Mouse (Mus musculus) MEL (cell line): ENCODE measurements around the gene Cers6. TPM values are rescaled to one million over a fixed set of nuclear protein-coding genes. Genes with fewer than 3 reads are reported as not detected.
A peak's percentile ranks its signal among the peaks of the same experiment; 100 is the strongest.

Source experiments
- DNase-seq: peaks from one replicate; pipeline ENCODE4 v3.0.0; 2011; ENCODE audit warnings: low read depth, low spot score
- H3K27ac ChIP-seq: 2 replicates; pipeline ENCODE4 v1.5.1; 2012; ENCODE audit warnings: low read depth, mild to moderate bottlenecking, control low read depth, low read length, moderate library complexity; ENCODE audit not compliant: control insufficient read depth
- H3K27me3 ChIP-seq, 2 experiments: fragments of 150-350 bp in 1 of 2; sonication (generic) in 1 of 2; 2 replicates each; pipeline ENCODE4 v1.6.1; 2012; ENCODE audit warnings: low read length in 2 of 2, mild to moderate bottlenecking in 2 of 2, improper control_type of control experiment in 1 of 2, moderate library complexity in 1 of 2; ENCODE audit not compliant: insufficient read depth in 2 of 2, control insufficient read depth in 1 of 2
- H3K36me3 ChIP-seq, 2 experiments: 2 replicates each; pipeline ENCODE4 v1.6.1; 2012 to 2014; ENCODE audit warnings: low read length in 2 of 2, improper control_type of control experiment in 1 of 2, inconsistent platforms in 1 of 2, mild to moderate bottlenecking in 1 of 2; ENCODE audit not compliant: insufficient read depth in 2 of 2, control insufficient read depth in 1 of 2
- H3K4me1 ChIP-seq, 2 experiments: fragments of 150-350 bp in 1 of 2; sonication (generic) in 1 of 2; 2 replicates each; pipeline ENCODE4 v1.6.1; 2012; ENCODE audit warnings: low read length in 2 of 2, improper control_type of control experiment in 1 of 2, mild to moderate bottlenecking in 1 of 2; ENCODE audit not compliant: insufficient read depth in 2 of 2, control insufficient read depth in 1 of 2
- H3K4me3 ChIP-seq, 2 experiments: fragments of 150-350 bp in 1 of 2; sonication (generic) in 1 of 2; 2 replicates each; pipeline ENCODE4 v1.5.1; 2012; ENCODE audit warnings: low read depth in 2 of 2, low read length in 2 of 2, mild to moderate bottlenecking in 2 of 2, moderate library complexity in 2 of 2, control low read depth in 1 of 2, improper control_type of control experiment in 1 of 2; ENCODE audit not compliant: control insufficient read depth in 1 of 2, insufficient read depth in 1 of 2
- H3K79me2 ChIP-seq: 2 replicates; pipeline ENCODE4 v1.6.1; 2012; ENCODE audit warnings: mild to moderate bottlenecking, low read length, moderate library complexity; ENCODE audit not compliant: control insufficient read depth, poor library complexity, insufficient read depth
- H3K9ac ChIP-seq: 2 replicates; pipeline ENCODE4 v1.6.1; 2012; ENCODE audit warnings: low read depth, mild to moderate bottlenecking, control low read depth, low read length, moderate library complexity; ENCODE audit not compliant: control insufficient read depth, poor library complexity, severe bottlenecking
- H3K9me3 ChIP-seq: fragments of 150-350 bp; sonication (generic); replicated peaks from 2 replicates; pipeline ENCODE4 v1.6.1; 2012; ENCODE audit warnings: mild to moderate bottlenecking, low read length, improper control_type of control experiment, moderate library complexity; ENCODE audit not compliant: insufficient read depth
- CHD1 ChIP-seq: IDR thresholded peaks from 2 replicates; pipeline ENCODE4 v1.6.1; 2012; ENCODE audit warnings: low read depth, mild to moderate bottlenecking, inconsistent platforms, low read length, improper control_type of control experiment
- CHD2 ChIP-seq: IDR thresholded peaks from 2 replicates; pipeline ENCODE4 v1.6.1; 2011; ENCODE audit warnings: low read length, improper control_type of control experiment
- CTCF ChIP-seq, 3 experiments: IDR thresholded peaks in 2 of 3; conservative IDR thresholded peaks in 1 of 3; 2 replicates each; pipeline ENCODE4 v1.5.1; 2011 to 2012; ENCODE audit warnings: low read length in 3 of 3, low read depth in 2 of 3, mild to moderate bottlenecking in 2 of 3, improper control_type of control experiment in 1 of 3, inconsistent platforms in 1 of 3, mixed read lengths in 1 of 3, moderate library complexity in 1 of 3; ENCODE audit not compliant: control insufficient read depth in 1 of 3, insufficient read depth in 1 of 3, poor library complexity in 1 of 3, severe bottlenecking in 1 of 3
- JUND ChIP-seq: IDR thresholded peaks from 2 replicates; pipeline ENCODE4 v1.6.1; 2011; ENCODE audit warnings: low read depth, mild to moderate bottlenecking, improper control_type of control experiment, low read length
- KAT2A ChIP-seq: conservative IDR thresholded peaks from 2 replicates; pipeline ENCODE4 v1.6.1; 2012; ENCODE audit warnings: low read depth, low read length, improper control_type of control experiment, inconsistent platforms
- MAFK ChIP-seq: IDR thresholded peaks from 2 replicates; pipeline ENCODE4 v1.6.1; 2011; ENCODE audit warnings: low read depth, mild to moderate bottlenecking, low read length, improper control_type of control experiment, borderline replicate concordance
- MAX ChIP-seq: IDR thresholded peaks from 2 replicates; pipeline ENCODE4 v1.6.1; 2011; ENCODE audit warnings: low read length, improper control_type of control experiment
- MAZ ChIP-seq: IDR thresholded peaks from 2 replicates; pipeline ENCODE4 v1.6.1; 2012; ENCODE audit warnings: low read depth, mild to moderate bottlenecking, inconsistent platforms, low read length, improper control_type of control experiment
- MEF2A ChIP-seq: IDR thresholded peaks from 2 replicates; pipeline ENCODE4 v1.6.1; 2014; ENCODE audit warnings: low read depth, mild to moderate bottlenecking, inconsistent platforms, low read length, improper control_type of control experiment; ENCODE audit not compliant: poor library complexity, insufficient replicate concordance, severe bottlenecking; ENCODE audit errors: extremely low read depth
- MXI1 ChIP-seq: IDR thresholded peaks from 2 replicates; pipeline ENCODE4 v1.6.1; 2011; ENCODE audit warnings: mild to moderate bottlenecking, low read depth, low read length, improper control_type of control experiment
- RAD21 ChIP-seq: IDR thresholded peaks from 2 replicates; pipeline ENCODE4 v1.6.1; 2011; ENCODE audit warnings: mild to moderate bottlenecking, low read depth, low read length, improper control_type of control experiment
- RCOR1 ChIP-seq: IDR thresholded peaks from 2 replicates; pipeline ENCODE4 v1.6.1; 2012; ENCODE audit warnings: low read depth, mild to moderate bottlenecking, inconsistent platforms, low read length, improper control_type of control experiment
- SIN3A ChIP-seq: IDR thresholded peaks from 2 replicates; pipeline ENCODE4 v1.6.1; 2012; ENCODE audit warnings: low read length, improper control_type of control experiment, inconsistent platforms
- TAL1 ChIP-seq: IDR thresholded peaks from 2 replicates; pipeline ENCODE4 v1.6.1; 2012; ENCODE audit warnings: mild to moderate bottlenecking, inconsistent platforms, low read length, moderate library complexity, mixed read lengths
- USF1 ChIP-seq: IDR thresholded peaks from 2 replicates; pipeline ENCODE4 v1.6.1; 2014; ENCODE audit warnings: low read depth, mild to moderate bottlenecking, inconsistent platforms, low read length, improper control_type of control experiment, moderate library complexity
- ZKSCAN1 ChIP-seq: IDR thresholded peaks from 2 replicates; pipeline ENCODE4 v1.6.1; 2012; ENCODE audit warnings: low read depth, mild to moderate bottlenecking, inconsistent platforms, low read length, improper control_type of control experiment, moderate library complexity
- ZMIZ1 ChIP-seq: IDR thresholded peaks from 2 replicates; pipeline ENCODE4 v1.6.1; 2012; ENCODE audit warnings: low read depth, mild to moderate bottlenecking, inconsistent platforms, low read length, improper control_type of control experiment, moderate library complexity
- ZNF384 ChIP-seq: IDR thresholded peaks from 2 replicates; pipeline ENCODE4 v1.6.1; 2012; ENCODE audit warnings: low read depth, mild to moderate bottlenecking, inconsistent platforms, low read length, improper control_type of control experiment
- polyA plus RNA-seq, 2 experiments: library from polyadenylated mRNA; stranded (reverse) in 1 of 2; unstranded in 1 of 2; fragments of >175 nt in 1 of 2; fragments of >200 nt in 1 of 2; gene quantifications; 2 replicates each; pipeline versions ENCODE4 v1.2.1 to v1.2.4; 2012; ENCODE audit warnings: low replicate concordance in 2 of 2, low read depth in 1 of 2; ENCODE audit not compliant: insufficient read length in 2 of 2, insufficient read depth in 1 of 2, missing spikeins in 1 of 2
- total RNA-seq: library from RNA; depleted of rRNA; stranded (reverse); fragments of 300-350 nt; gene quantifications from 2 replicates; pipeline ENCODE4 v1.2.3, GENCODE M21; 2012

Cers6 gene
- total and polyA plus RNA-seq, 3 experiments, result not detected

DNA sequence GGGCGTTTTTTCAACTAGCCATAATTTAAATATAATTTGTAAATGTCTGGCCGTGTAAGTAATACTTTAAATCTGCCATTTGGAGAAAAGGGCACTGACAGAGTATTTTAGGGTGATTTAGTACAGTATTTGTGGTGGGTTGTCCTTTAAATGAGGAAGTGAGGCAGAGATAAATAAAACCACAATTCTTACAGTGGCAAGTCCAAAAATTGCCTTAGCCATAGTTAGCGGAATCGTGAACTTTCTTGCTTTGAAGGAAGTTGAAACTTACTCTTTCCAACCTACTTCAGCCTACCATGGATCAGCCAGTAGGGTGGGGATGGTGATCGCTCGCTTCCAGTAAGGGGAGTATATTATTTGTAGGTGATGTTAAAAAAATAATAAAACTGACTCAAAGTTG is 11.8 kb downstream of the Cers6 start:
- Histone ChIP-seq H3K9ac (no peak overlapping the region), H3K79me2 (no peaks in the 10 kb centered on the region), H3K4me1 (no peaks in the 10 kb centered on the region), H3K36me3 (no peaks in the 10 kb centered on the region)
- TF ChIP-seq USF1 (no peak), MEF2A (no peak), KAT2A (no peak), MAFK (no peak), ZKSCAN1 (no peak), CHD1 (no peak), RAD21 (no peak), MXI1 (no peak), SIN3A (no peak), RCOR1 (no peak), CTCF (IDR thresholded peaks at IDR 0.05 in 2 of 3, conservative IDR thresholded peaks at IDR 0.05 in 1 of 3; ENCODE audit: control insufficient read depth in 1 of 3, insufficient read depth in 1 of 3, low read depth in 2 of 3, low read length in 3 of 3, poor library complexity in 1 of 3, severe bottlenecking in 1 of 3) (no peak), JUND (no peak), MAZ (no peak)
- TF ChIP-seq, all 39 proteins: peak for 0
- DNase-seq, result peak; percentile 20
- H3K27me3 ChIP-seq, result no peaks in the 10 kb centered on the region
- no peaks in the 10 kb centered on the region for H3K9me3 ChIP-seq
- H3K4me3 ChIP-seq, result no peak overlapping the region
- H3K27ac ChIP-seq, result no peak overlapping the region

DNA sequence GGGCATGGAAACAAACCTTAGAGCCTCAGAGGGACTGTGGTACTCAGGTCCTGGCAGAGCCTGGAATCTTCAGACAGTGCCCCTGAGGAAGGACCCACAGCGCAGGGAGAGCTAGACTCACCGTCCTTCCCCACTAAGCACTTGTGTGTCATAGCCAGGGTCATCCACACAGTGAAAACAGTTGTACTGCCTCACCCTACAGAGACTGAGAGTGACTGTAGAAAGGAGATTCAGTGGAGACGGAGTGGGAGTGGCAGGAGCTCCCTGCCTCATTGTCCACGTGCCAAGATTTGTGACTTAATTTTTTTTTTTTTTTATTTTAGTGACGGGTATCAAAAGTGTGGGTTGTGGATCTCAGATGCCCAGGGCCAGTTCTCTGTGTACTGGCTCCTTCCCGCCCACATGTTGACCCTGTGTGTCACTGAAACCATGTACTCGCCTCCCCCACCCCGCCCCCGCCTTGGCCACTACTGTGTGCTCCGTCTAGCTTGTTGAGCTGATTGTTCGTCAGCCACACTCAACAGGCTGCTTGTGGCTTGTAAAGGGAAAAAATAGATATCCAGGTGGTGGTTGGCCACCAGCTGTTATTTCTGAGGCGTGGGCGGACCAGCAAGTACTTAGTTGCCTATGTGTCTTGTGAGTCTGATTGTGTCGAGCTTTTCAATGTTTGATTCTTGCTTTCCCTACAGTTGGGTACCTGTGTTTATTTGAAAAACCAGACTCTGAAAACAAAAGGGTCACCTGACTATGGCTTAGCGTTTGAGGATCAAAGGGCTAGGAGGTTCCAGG is 12.6 kb downstream of the Cers6 start:
- Histone ChIP-seq H3K27ac (no peak overlapping the region), H3K79me2 (no peaks in the 10 kb centered on the region), H3K9ac (no peak overlapping the region), H3K36me3 (no peaks in the 10 kb centered on the region), H3K4me3 (no peak overlapping the region), H3K4me1 (no peaks in the 10 kb centered on the region), H3K27me3 (no peaks in the 10 kb centered on the region), H3K9me3 (no peaks in the 10 kb centered on the region)
- TF ChIP-seq MAX (no peak), ZNF384 (no peak), SIN3A (no peak), TAL1 (no peak), ZMIZ1 (no peak), KAT2A (no peak), CHD2 (no peak)
- no peak for DNase-seq
